Mouse (Mus musculus): ENCODE data around the gene Tubgcp6.

DNA sequence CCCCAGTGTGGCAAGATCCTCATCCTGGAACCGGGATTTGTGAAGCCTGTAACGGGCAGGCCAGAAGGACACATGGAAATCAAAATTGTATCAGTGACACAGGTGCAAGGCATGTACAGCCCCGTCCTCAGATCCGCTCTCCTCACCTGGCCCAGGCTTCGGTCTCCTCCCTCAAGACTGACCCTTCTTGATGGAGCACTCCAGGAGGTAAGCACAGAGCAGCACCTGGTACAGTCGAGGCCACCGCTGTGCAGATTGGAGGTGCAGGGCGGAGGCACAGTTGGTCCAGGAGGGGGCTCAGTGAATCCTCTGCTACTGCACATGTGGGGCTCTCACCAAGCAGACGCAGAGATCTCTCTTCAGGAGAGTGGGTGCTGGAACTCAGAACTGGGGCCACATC, 2.4 kb upstream of the Tubgcp6 start:
- TF ChIP-seq CTCF (IDR thresholded peaks at IDR 0.05; ENCODE audit: low read depth, low read length) (no peak), POLR2A (IDR thresholded peaks at IDR 0.05; ENCODE audit: extremely low read depth, insufficient read depth, low read length) (no peak)
